Mouse (Mus musculus) stomach, postnatal 0 days (tissue): ENCODE measurements at regions not wholly inside any gene's neighbourhood (a gene's known extent, or its start where the extent isn't known, plus 50 kb on each side); places are given as distances from the start of the nearest gene placed in this dataset.
"Not testable (repeated sequence)": the region's sequence is repeated elsewhere in the genome, so short reads cannot be mapped to it uniquely, and the experiment has no call there.

Source experiments
- CTCF ChIP-seq: IDR thresholded peaks from 2 replicates; pipeline ENCODE4 v1.5.1; 2016; ENCODE audit warnings: antibody characterized with exemption, low read depth, mild to moderate bottlenecking, moderate library complexity
- EP300 ChIP-seq: optimal IDR thresholded peaks from 2 replicates; pipeline ENCODE3; 2016; ENCODE audit warnings: antibody characterized with exemption

DNA sequence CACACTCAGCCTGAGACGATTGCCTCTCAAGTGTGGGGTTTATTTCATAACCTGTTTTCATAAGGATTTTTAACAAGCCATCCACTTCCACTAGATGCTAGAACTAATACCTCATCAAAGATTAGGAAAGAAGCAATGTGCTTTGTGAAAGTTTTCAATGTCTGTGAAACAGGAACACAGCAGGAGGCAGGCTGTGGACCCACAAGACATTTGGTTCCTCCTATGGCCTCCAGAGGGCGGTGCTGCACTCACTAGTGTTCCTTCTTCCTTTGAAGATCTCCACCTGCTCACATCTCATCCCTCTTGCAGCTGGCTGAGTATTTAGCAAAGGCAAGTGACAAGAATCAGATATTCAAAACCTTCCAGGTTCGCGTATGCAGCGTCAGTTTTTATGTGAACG lies 735.6 kb upstream of the Olfr1507 start:
- not testable (repeated sequence) for TF ChIP-seq CTCF, EP300
